Mouse (Mus musculus) granulocyte monocyte progenitor cell, adult 5-6 weeks (primary cell): Measurements from ENCODE around the gene Gxylt2. TPM values are rescaled to one million over a fixed set of nuclear protein-coding genes. Genes with fewer than 3 reads are reported as not detected.

Source experiments
- ATAC-seq: replicated peaks from 2 replicates; pipeline ENCODE4 v1.8.0; 2016; ENCODE audit warnings: mild to moderate bottlenecking, moderate TSS enrichment, inconsistent platforms; ENCODE audit not compliant: poor library complexity, severe bottlenecking
- total RNA-seq, 2 experiments: library from RNA; stranded (forward) in 1 of 2; stranded (reverse) in 1 of 2; fragments of 200-712, 200-1000 nt in 1 of 2; fragments of >200 nt in 1 of 2; fragmentation: Nextera tagmentation in 1 of 2; gene quantifications; 2 replicates each; pipeline ENCODE4 v1.2.3; 2014 to 2017

Gene Gxylt2
- total RNA-seq, 2 experiments from 2014 or later = not detected

GRCm38 (mm10) chr6:100833811-100834481, 129.4 kb downstream of the Gxylt2 start:
- peak; percentile 61 for ATAC-seq

GRCm38 (mm10) chr6:100834489-100835160, 130.1 kb downstream of the Gxylt2 start:
- ATAC-seq = no peak

- ATAC-seq = no peak
Observed at GRCm38 (mm10) chr6:100845058-100845457, 140.5 kb downstream of the Gxylt2 start.

- no peak for ATAC-seq
Observed at GRCm38 (mm10) chr6:100847264-100847663, 142.7 kb downstream of the Gxylt2 start.

- 0 out of 2 replicates have a peak, but pooled peaks have one; percentile 23 for ATAC-seq
Observed at GRCm38 (mm10) chr6:100848682-100849375, 144.3 kb downstream of the Gxylt2 start.

GRCm38 (mm10) chr6:100850671-100851081, 146.1 kb downstream of the Gxylt2 start:
- ATAC-seq = peak; percentile 95

- no peak for ATAC-seq
Observed at GRCm38 (mm10) chr6:100851083-100851482, 146.5 kb downstream of the Gxylt2 start.

Other genes with a start within 250 kb of the Gxylt2 start
- 16.4 and 17.8 TPM in 2 replicates for gene Shq1, start 33.6 kb upstream of the Gxylt2 start, total RNA-seq (2014; fragmentation: Nextera tagmentation)
- 14.4 and 28.5 TPM in 2 replicates for gene Shq1, start 33.6 kb upstream of the Gxylt2 start, total RNA-seq (2017)
- gene Ppp4r2, start 128.9 kb downstream of the Gxylt2 start, total RNA-seq (2014; fragmentation: Nextera tagmentation) = 36.4 and 46.1 TPM in 2 replicates
- gene Ppp4r2, start 128.9 kb downstream of the Gxylt2 start, total RNA-seq (2017) = 67.6 and 81.8 TPM in 2 replicates